Mouse (Mus musculus) stomach, postnatal 0 days (tissue): Measurements from ENCODE around the gene Cux2.

Experiments used
- CTCF ChIP-seq: IDR thresholded peaks from 2 replicates; pipeline ENCODE4 v1.5.1; 2016; ENCODE audit warnings: antibody characterized with exemption, low read depth, mild to moderate bottlenecking, moderate library complexity
- EP300 ChIP-seq: optimal IDR thresholded peaks from 2 replicates; pipeline ENCODE3; 2016; ENCODE audit warnings: antibody characterized with exemption

DNA sequence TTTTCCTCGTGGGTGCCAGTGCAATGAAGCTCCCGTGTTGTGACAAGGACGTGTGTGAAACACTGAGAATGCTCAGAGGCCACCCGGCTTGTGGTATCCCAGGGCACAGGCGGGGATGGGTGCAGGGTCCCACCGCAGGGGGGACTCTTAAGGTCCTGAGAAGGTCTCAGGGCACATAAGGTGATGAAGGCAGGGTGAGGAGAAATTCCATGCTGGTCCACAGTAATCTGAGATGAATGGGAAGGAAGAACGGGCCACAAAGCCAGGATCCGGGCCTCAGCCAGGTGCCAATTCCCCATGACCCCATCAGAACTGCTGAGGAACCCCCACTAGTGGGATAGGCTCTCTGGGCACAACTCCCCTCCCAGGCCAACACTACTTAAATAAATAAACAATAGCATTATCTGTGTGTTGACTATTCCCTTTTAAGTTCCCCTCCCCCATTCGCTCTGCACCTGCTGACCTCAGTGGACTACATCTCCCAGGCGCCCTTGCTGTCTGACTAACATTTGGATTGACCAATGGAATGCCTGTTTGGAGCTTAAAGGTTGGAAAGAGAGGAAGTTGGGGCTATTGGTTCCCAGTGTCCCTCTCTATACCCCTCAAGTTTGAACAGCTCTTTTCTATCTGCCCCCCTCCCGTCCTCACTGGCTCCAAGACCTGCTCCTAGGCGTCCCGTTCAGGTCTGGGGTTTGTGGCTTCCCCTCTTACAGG is 4.4 kb upstream of the Cux2 start:
- no peak for TF ChIP-seq CTCF
- no peak for TF ChIP-seq EP300
